9 mouse cellular contexts compared by ENCODE assay signal in the genomic region with DNA sequence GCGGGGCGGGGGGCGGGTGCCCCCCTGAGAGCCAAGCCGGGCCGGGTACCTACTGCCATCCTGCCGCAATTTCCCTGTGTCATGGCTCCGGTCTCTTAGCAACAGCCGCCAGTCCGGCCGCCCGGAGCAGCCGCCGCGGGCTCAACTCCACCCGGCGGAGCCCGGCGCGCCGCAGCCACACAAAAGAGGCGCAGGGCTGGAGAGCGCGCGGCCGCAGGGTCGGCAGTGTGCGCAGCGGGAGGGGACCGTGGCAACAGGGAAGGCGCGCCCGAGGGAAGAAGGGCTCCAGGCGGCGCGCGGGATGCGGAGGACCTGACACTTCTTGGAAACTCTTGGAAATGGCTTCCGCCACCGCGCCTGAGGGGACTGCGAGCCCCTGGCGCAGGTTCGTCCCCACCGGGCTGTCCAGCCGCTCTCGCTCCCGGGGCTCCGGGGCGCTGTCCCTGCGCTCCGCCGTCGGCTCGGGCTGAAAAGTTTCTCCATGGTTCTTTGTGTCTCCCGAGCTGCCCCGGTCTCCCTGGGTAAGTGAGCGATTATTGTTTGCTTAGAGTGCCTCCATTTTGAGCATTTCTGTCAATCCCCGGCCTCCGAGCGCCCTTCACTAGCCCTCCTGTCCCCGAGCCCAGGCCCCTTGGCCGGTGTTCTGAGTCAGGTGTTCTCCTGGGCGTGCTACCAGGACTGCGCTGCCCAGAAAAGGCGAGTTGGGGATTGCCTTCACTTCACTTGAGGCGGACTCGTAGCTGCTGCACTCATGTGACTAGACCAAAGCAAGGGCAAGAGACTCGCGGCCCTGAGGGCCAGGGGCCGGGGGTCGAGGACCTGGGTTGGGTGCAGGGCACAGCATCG. TPM values are rescaled to one million over a fixed set of nuclear protein-coding genes. Genes with fewer than 3 reads are reported as not detected.
DNase-seq lines count a peak whose midpoint lies in the region; ATAC-seq and TF ChIP-seq lines count a peak whose summit lies in the region.
"Had no signal": no experiment of that assay in that cellular context is flagged by ENCODE, and none has a peak within 500 bp of the region (broad histone marks: within the 10 kb centered on the region; RNA-seq: fewer than 3 reads in every experiment).

No protein-coding gene starts in this region.

- no peak for TF ChIP-seq CTCF in cerebellum, adult 2 months (IDR thresholded peaks at IDR 0.05; ENCODE audit: borderline replicate concordance, insufficient read depth, low read depth, low read length)
- no peak for TF ChIP-seq CTCF in thymus, adult 2 months (IDR thresholded peaks at IDR 0.05; ENCODE audit: borderline replicate concordance, control insufficient read depth, extremely low read depth, insufficient read depth, low read length, poor library complexity)

- H3K4me1 ChIP-seq in cerebellum, adult 2 months (ENCODE audit: control insufficient read depth, insufficient read depth, low read length) = no peaks in the 10 kb centered on the region
- peaks cover 26% of the 10 kb centered on the region for H3K4me1 ChIP-seq in forebrain, embryonic 15.5 days
- peaks cover 41% of the 10 kb centered on the region for H3K4me1 ChIP-seq in hindbrain, embryonic 10.5 days (replicated peaks)
- H3K4me1 ChIP-seq in neural tube, embryonic 13.5 days (replicated peaks) = peaks cover 50% of the 10 kb centered on the region
- H3K4me1 ChIP-seq in thymus, adult 2 months (replicated peaks; ENCODE audit: control insufficient read depth, insufficient read depth, low read length) = no peaks in the 10 kb centered on the region

- peak; percentile 76 for ATAC-seq in forebrain, embryonic 15.5 days (replicated peaks)
- ATAC-seq in neural tube, embryonic 13.5 days (ENCODE audit: low read depth) = peak; percentile 64

- H3K9ac ChIP-seq in forebrain, embryonic 15.5 days (replicated peaks) = peak overlapping the region; percentile 67
- peak overlapping the region; percentile 76 for H3K9ac ChIP-seq in neural tube, embryonic 13.5 days

- peak overlapping the region; percentile 74 for H3K4me2 ChIP-seq in forebrain, embryonic 15.5 days (replicated peaks)
- peak overlapping the region; percentile 96 for H3K4me2 ChIP-seq in neural tube, embryonic 13.5 days

- H3K27me3 ChIP-seq in cerebellum, adult 2 months (ENCODE audit: control insufficient read depth, insufficient read depth, low read length) = peaks cover 2% of the 10 kb centered on the region; the same call in 1 of the 2 replicates
- peaks cover 18% of the 10 kb centered on the region for H3K27me3 ChIP-seq in forebrain, embryonic 15.5 days
- H3K27me3 ChIP-seq in hindbrain, embryonic 10.5 days (ENCODE audit: insufficient read depth, poor library complexity, severe bottlenecking) = peaks cover 73% of the 10 kb centered on the region
- H3K27me3 ChIP-seq in neural tube, embryonic 13.5 days = peaks cover 56% of the 10 kb centered on the region
- peaks cover 6% of the 10 kb centered on the region; the same call in 1 of the 2 replicates for H3K27me3 ChIP-seq in thymus, adult 2 months (ENCODE audit: control insufficient read depth, insufficient read depth, low read length)

- peak overlapping the region; percentile 35 for H3K4me3 ChIP-seq in cerebellum, adult 2 months (replicated peaks; ENCODE audit: insufficient read depth, low read depth, low read length)
- peak overlapping the region; percentile 64 for H3K4me3 ChIP-seq in forebrain, embryonic 15.5 days
- peak overlapping the region; percentile 65 for H3K4me3 ChIP-seq in hindbrain, embryonic 10.5 days
- peak overlapping the region; percentile 67 for H3K4me3 ChIP-seq in neural tube, embryonic 13.5 days
- H3K4me3 ChIP-seq in thymus, adult 2 months (ENCODE audit: control insufficient read depth, insufficient read depth, low read length) = no peak overlapping the region

- no peak overlapping the region for H3K27ac ChIP-seq in cerebellum, adult 2 months (ENCODE audit: insufficient read depth, low read length)
- peak overlapping the region; percentile 49 for H3K27ac ChIP-seq in forebrain, embryonic 15.5 days (replicated peaks)
- H3K27ac ChIP-seq in hindbrain, embryonic 10.5 days = peak overlapping the region; percentile 91
- no peak overlapping the region for H3K27ac ChIP-seq in neural tube, embryonic 13.5 days (replicated peaks)
- no peak overlapping the region for H3K27ac ChIP-seq in thymus, adult 2 months (ENCODE audit: control insufficient read depth, insufficient read depth, low read length)

- TF ChIP-seq POLR2A in cerebellum, adult 2 months (IDR thresholded peaks at IDR 0.05; ENCODE audit: borderline replicate concordance, insufficient read depth, low read length) = no peak
- no peak for TF ChIP-seq POLR2A in thymus, adult 2 months (IDR thresholded peaks at IDR 0.05; ENCODE audit: control insufficient read depth, extremely low read depth, insufficient read depth, low read length, poor library complexity)

- intact Hi-C loops in left cerebral cortex, postnatal 25 days (cut with DNase I) = loop anchor here (5.0 kb wide), 1 partner anchor 490 kb away; no protein-coding TSS in a partner anchor

- H3K36me3 ChIP-seq in forebrain, embryonic 15.5 days = no peaks in the 10 kb centered on the region
- no peaks in the 10 kb centered on the region for H3K36me3 ChIP-seq in hindbrain, embryonic 10.5 days
- no peaks in the 10 kb centered on the region for H3K36me3 ChIP-seq in neural tube, embryonic 13.5 days
- no peaks in the 10 kb centered on the region for H3K36me3 ChIP-seq in thymus, adult 2 months (ENCODE audit: control insufficient read depth, insufficient read depth, low read length)

- H3K9me3 ChIP-seq in forebrain, embryonic 15.5 days = no peaks in the 10 kb centered on the region
- no peaks in the 10 kb centered on the region for H3K9me3 ChIP-seq in hindbrain, embryonic 10.5 days
- H3K9me3 ChIP-seq in neural tube, embryonic 13.5 days = no peaks in the 10 kb centered on the region

- DNase-seq in cerebellum, adult 2 months = peak; percentile 38 to 46
- DNase-seq in cerebellum, adult 11 months = no peak
- peak; percentile 52 for DNase-seq in adrenal gland, postnatal 25 days
- DNase-seq in hindbrain, embryonic 10.5 days (ENCODE audit: low spot score) = peak; percentile 80
- peak; percentile 63 to 80 for DNase-seq in left cerebral cortex, postnatal 25 days (ENCODE audit: low spot score in 2 of 2)
- DNase-seq in thymus, adult 2 months = no peak

- under 1% methylated on average over 70 of the region's 72 CpGs for WGBS in cerebellum, adult 2 months
- WGBS in forebrain, embryonic 15.5 days = under 1% methylated on average over 71 of the region's 72 CpGs
- under 1% methylated on average over 72 of the region's 72 CpGs for WGBS in hindbrain, embryonic 10.5 days
- under 1% methylated on average over 71 of the region's 72 CpGs for WGBS in neural tube, embryonic 13.5 days
- WGBS in thymus, adult 2 months = 4% methylated on average over 69 of the region's 72 CpGs

RNA-seq across cellular contexts. Expression of a gene that starts 10.8 kb away (rescaled TPM):
- polyA plus RNA-seq in cerebellum, adult 2 months (2012; rRNA removed) = 4.1 and 5.1 TPM in 2 replicates
- 0.57 and 1.0 TPM in 2 replicates for total RNA-seq in adrenal gland, postnatal 25 days (2021)
- 2.3 and 2.8 TPM in 2 replicates for polyA plus RNA-seq in forebrain, embryonic 15.5 days (2015; fragmentation: Nextera tagmentation; extraction: Ambion mirVana)
- 1.7 and 2.6 TPM in 2 replicates for polyA plus RNA-seq in hindbrain, embryonic 10.5 days (2016; fragmentation: Nextera tagmentation; extraction: Ambion mirVana)
- 10 to 100 TPM; 19.2 to 20.5 TPM for total RNA-seq in left cerebral cortex, postnatal 25 days (2021)
- 2.7 TPM in 2 replicates for polyA plus RNA-seq in neural tube, embryonic 13.5 days (2015; fragmentation: Nextera tagmentation; extraction: Ambion mirVana)
- 0.15 TPM in 2 replicates for polyA plus RNA-seq in thymus, adult 2 months (2012; rRNA removed)
- total RNA-seq: hematopoietic stem cell, adult 5-6 weeks had no signal

Comparison
In these comparisons a context has a peak if more than half of its experiments do, and no peak if none do; other contexts are left out.
1. DNase-seq: peak in cerebellum, adult 2 months (2 of 2), adrenal gland, postnatal 25 days (single experiment), hindbrain, embryonic 10.5 days (single experiment) and left cerebral cortex, postnatal 25 days (2 of 2); none in cerebellum, adult 11 months (single experiment) and thymus, adult 2 months (single experiment).
2. H3K27ac ChIP-seq: peak in forebrain, embryonic 15.5 days (single experiment) and hindbrain, embryonic 10.5 days (single experiment); none in cerebellum, adult 2 months (single experiment), neural tube, embryonic 13.5 days (single experiment) and thymus, adult 2 months (single experiment).